Mouse (Mus musculus): ENCODE results near the gene Mmaa.

The Mmaa gene

DNA sequence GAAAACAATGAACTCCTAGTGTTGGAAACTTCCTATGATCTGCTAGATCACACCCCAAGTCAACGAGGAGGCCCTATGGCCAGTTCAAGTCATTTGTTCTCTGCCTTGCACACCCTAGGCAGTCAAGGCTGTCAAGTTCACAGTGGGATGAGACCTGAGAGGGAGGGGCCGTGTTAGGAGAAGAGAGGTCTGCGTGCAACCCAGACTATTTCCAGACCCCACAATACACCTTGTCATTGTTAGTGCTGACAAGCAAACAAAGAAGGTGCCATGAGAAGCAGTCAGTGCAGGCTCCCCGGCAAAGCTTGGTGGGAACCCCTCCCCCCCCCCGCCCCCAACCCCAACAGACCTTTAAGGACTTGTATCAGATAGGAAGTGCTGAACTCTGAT is 72.0 kb downstream of the Mmaa start:
- CTCF ChIA-PET: no interaction called here

DNA sequence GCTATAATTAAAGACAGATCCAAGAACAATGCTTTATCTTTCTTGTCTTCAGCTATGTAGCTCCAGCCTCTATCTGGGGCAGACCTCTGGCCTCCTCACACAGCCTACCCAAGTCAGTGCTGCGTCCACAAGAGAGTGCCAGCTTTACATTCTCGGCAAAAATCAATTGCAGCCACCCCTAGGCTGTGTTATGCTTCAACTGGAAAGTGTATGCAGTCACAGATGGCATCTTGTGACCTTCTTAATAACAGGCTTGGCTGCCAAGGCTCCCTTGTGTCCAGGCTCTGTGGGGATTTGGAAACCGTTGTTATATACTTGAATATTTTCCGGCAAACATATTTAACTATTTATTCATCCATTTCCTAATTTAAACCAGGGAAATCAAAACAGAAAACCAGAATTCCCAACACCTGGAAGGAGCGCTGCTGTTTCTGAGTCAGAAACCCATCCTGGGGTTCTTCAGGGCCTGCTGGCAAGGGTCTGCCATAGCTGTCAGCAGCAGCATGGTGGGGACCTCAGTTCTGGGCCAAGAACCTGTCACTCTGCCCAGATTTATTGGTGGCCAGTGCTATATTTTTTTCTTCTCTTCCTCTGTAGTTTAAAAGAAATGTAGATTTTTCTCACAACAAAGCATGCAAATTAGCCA is 72.5 kb downstream of the Mmaa start:
- CTCF ChIA-PET: no interaction called here

Data from spleen, embryonic (tissue).